Mouse (Mus musculus) liver, embryonic 16.5 days (tissue): ENCODE results near the gene Ms4a12. TPM values are rescaled to one million over a fixed set of nuclear protein-coding genes. Genes with fewer than 3 reads are reported as not detected.

Experiments used
- ATAC-seq: fragments of 200-750 bp; cut with Nextera tagmentation; 2 replicates; pipeline ENCODE4 v1.8.0; 2017; ENCODE audit warnings: low read depth, mild to moderate bottlenecking, moderate number of reproducible peaks, moderate library complexity
- H3K27ac ChIP-seq: fragments of 300-500 bp; sonication (generic); 2 replicates; pipeline ENCODE4 v1.5.1; 2014; ENCODE audit warnings: mild to moderate bottlenecking, low read length
- H3K27me3 ChIP-seq: fragments of 300-500 bp; sonication (generic); 2 replicates; pipeline ENCODE4 v1.6.1; 2014; ENCODE audit warnings: low read depth, low read length, mixed read lengths; ENCODE audit not compliant: control insufficient read depth, insufficient read depth
- H3K36me3 ChIP-seq: fragments of 300-500 bp; sonication (generic); 2 replicates; pipeline ENCODE4 v1.6.1; 2014; ENCODE audit warnings: mild to moderate bottlenecking; ENCODE audit not compliant: control insufficient read depth, insufficient read depth
- H3K4me1 ChIP-seq: fragments of 300-500 bp; sonication (generic); 2 replicates; pipeline ENCODE4 v1.6.1; 2014; ENCODE audit warnings: low read depth, low read length, mixed read lengths; ENCODE audit not compliant: control insufficient read depth
- H3K4me2 ChIP-seq: fragments of 300-500 bp; sonication (generic); 2 replicates; pipeline ENCODE4 v1.6.1; 2014; ENCODE audit warnings: low read depth, low read length, mixed read lengths
- H3K4me3 ChIP-seq: fragments of 300-500 bp; sonication (generic); 2 replicates; pipeline ENCODE4 v1.5.1; 2014; ENCODE audit warnings: low read depth, mild to moderate bottlenecking, low read length
- H3K9ac ChIP-seq: fragments of 300-500 bp; sonication (generic); 2 replicates; pipeline ENCODE4 v1.6.1; 2014; ENCODE audit warnings: low read depth, low read length
- H3K9me3 ChIP-seq: fragments of 300-500 bp; sonication (generic); replicated peaks from 2 replicates; pipeline ENCODE4 v1.6.1; 2016; ENCODE audit warnings: low read length; ENCODE audit not compliant: control insufficient read depth
- WGBS: fragments of 180-500 bp; shearing (Covaris S2); extraction: QIAGEN DNeasy Blood & Tissue Kit; methylation state at CpG from one replicate; pipeline ENCODE4 v1.1.7; 2014; ENCODE audit not compliant: insufficient replicate concordance; 5-methylcytosine and 5-hydroxymethylcytosine counted together
- polyA plus RNA-seq: library from polyadenylated mRNA; unstranded; fragments of >200 nt; fragmentation: Nextera tagmentation; extraction: Ambion mirVana; gene quantifications from 2 replicates; pipeline ENCODE4 v1.2.1, GENCODE M21; 2015

Gene Ms4a12
- polyA plus RNA-seq, 1 experiment from 2014 or later, result not detected

- ATAC-seq, result no peak
- no peak within 1 kb of the TSS for H3K27ac ChIP-seq
- no peak within 1 kb of the TSS for H3K4me2 ChIP-seq
- H3K4me1 ChIP-seq, result no peaks in the 10 kb centered on the region
- WGBS, result 23% methylated on average over 10 of the region's 10 CpGs
- no peaks in the 10 kb centered on the region for H3K27me3 ChIP-seq
- H3K36me3 ChIP-seq, result no peaks in the 10 kb centered on the region
- H3K9ac ChIP-seq, result no peak within 1 kb of the TSS
- H3K4me3 ChIP-seq, result no peak within 1 kb of the TSS
- H3K9me3 ChIP-seq, result no peaks in the 10 kb centered on the region
Observed at GRCm38 (mm10) chr19:11165172-11165571, 67.1 kb downstream of the Ms4a12 start, which contains the start of gene 1700025F22Rik. Gene 1700025F22Rik, minus strand, starts transcription at chr19:11165320.

Other genes with a start within 250 kb of the Ms4a12 start
- not detected in 2 replicates for gene Ms4a15, start 239.2 kb downstream of the Ms4a12 start, polyA plus RNA-seq
- 0.20 TPM in 1 of 2 replicates, not detected in the other for gene Ms4a18, start 214.4 kb downstream of the Ms4a12 start, polyA plus RNA-seq
- gene Ms4a8a, start 151.3 kb downstream of the Ms4a12 start, polyA plus RNA-seq, result 0.19 and 0.20 TPM in 2 replicates
- gene 1700017D01Rik, start 101.6 kb downstream of the Ms4a12 start, polyA plus RNA-seq, result not detected in 2 replicates
- not detected in 2 replicates for gene 1700025F22Rik, start 67.1 kb downstream of the Ms4a12 start, polyA plus RNA-seq
- gene Ms4a13, start 35.7 kb downstream of the Ms4a12 start, polyA plus RNA-seq, result not detected in 2 replicates
- gene Ms4a1, start 33.8 kb upstream of the Ms4a12 start, polyA plus RNA-seq, result 0.07 and 0.11 TPM in 2 replicates
- not detected in 2 replicates for gene Ms4a5, start 51.4 kb upstream of the Ms4a12 start, polyA plus RNA-seq
- gene Ms4a14, start 82.0 kb upstream of the Ms4a12 start, polyA plus RNA-seq, result not detected in 2 replicates
- gene Ms4a7, start 103.7 kb upstream of the Ms4a12 start, polyA plus RNA-seq, result 1.1 and 1.5 TPM in 2 replicates
- gene Ms4a4a, start 143.1 kb upstream of the Ms4a12 start, polyA plus RNA-seq, result 0.91 and 1.6 TPM in 2 replicates
- gene Ms4a4c, start 172.3 kb upstream of the Ms4a12 start, polyA plus RNA-seq, result 1.4 and 1.7 TPM in 2 replicates
- gene Ms4a4b, start 211.1 kb upstream of the Ms4a12 start, polyA plus RNA-seq, result 0.53 and 0.80 TPM in 2 replicates
- gene Ms4a6c, start 236.9 kb upstream of the Ms4a12 start, polyA plus RNA-seq, result 8.0 and 8.8 TPM in 2 replicates